ENCODE assay signal across 17 mouse cellular contexts in genomic region chr3:154853257-154853656, GRCm38 (mm10).
A peak's percentile ranks its signal among the peaks of the same experiment; 100 is the strongest.
DNase-seq lines count a peak whose midpoint lies in the region; ATAC-seq and TF ChIP-seq lines count a peak whose summit lies in the region.
"Had no signal": no experiment of that assay in that cellular context is flagged by ENCODE, and none has a peak within 500 bp of the region (broad histone marks: within the 10 kb centered on the region; RNA-seq: fewer than 3 reads in every experiment).

No protein-coding gene starts in this region.

- peak; percentile 10 for DNase-seq in embryo, embryonic 10.5 days (ENCODE audit: low spot score)
- no peak for DNase-seq in embryo, embryonic 10 days (ENCODE audit: low spot score)
- DNase-seq in hindbrain, embryonic 14.5 days (ENCODE audit: low spot score) = no peak
- peak; percentile 39 for DNase-seq in midbrain, postnatal 0 days (ENCODE audit: low spot score)
- no peak for DNase-seq in ovary, postnatal 10 days (ENCODE audit: low spot score)
- no peak for DNase-seq in ovary, postnatal 14 days (ENCODE audit: low spot score)
- no peak for DNase-seq in urinary bladder, postnatal 4 days (ENCODE audit: low spot score in 2 of 2)
- DNase-seq: lung, embryonic 14.5 days; lung, postnatal 4 days; right cerebral cortex, adult 18-20 months; thymus, adult 2 months had no signal

- no peaks in the 10 kb centered on the region for H3K27me3 ChIP-seq in forebrain, embryonic 12.5 days
- no peaks in the 10 kb centered on the region for H3K27me3 ChIP-seq in hindbrain, embryonic 14.5 days (ENCODE audit: control insufficient read depth, insufficient read depth, low read length)
- no peaks in the 10 kb centered on the region for H3K27me3 ChIP-seq in midbrain, postnatal 0 days (ENCODE audit: insufficient read depth, low read length)
- H3K27me3 ChIP-seq: liver, embryonic 12.5 days; neural tube, embryonic 13.5 days had no signal

- TF ChIP-seq CTCF in midbrain, postnatal 0 days (IDR thresholded peaks at IDR 0.05) = no peak

- no peaks in the 10 kb centered on the region for H3K36me3 ChIP-seq in forebrain, embryonic 12.5 days (replicated peaks)
- no peaks in the 10 kb centered on the region for H3K36me3 ChIP-seq in hindbrain, embryonic 14.5 days (replicated peaks; ENCODE audit: control insufficient read depth, insufficient read depth)
- no peaks in the 10 kb centered on the region for H3K36me3 ChIP-seq in midbrain, postnatal 0 days (ENCODE audit: insufficient read depth, low read length)
- H3K36me3 ChIP-seq: G1E; liver, embryonic 12.5 days; neural tube, embryonic 13.5 days had no signal

- H3K27ac ChIP-seq in forebrain, embryonic 12.5 days = 0 out of 2 replicates have a peak overlapping the region, but pooled peaks have one; percentile 8
- H3K27ac ChIP-seq in hindbrain, embryonic 14.5 days = peak overlapping the region; percentile 32; the same call in 1 of the 2 replicates
- no peak overlapping the region for H3K27ac ChIP-seq in midbrain, postnatal 0 days (ENCODE audit: low read depth, low read length)
- H3K27ac ChIP-seq: liver, embryonic 12.5 days; neural tube, embryonic 13.5 days had no signal

- ATAC-seq in forebrain, embryonic 12.5 days (ENCODE audit: low FRiP score) = peak; percentile 70; the same call in 1 of the 2 replicates
- ATAC-seq in hindbrain, embryonic 14.5 days (ENCODE audit: low FRiP score) = peak; percentile 37; the same call in 1 of the 2 replicates
- no peak for ATAC-seq in midbrain, postnatal 0 days (ENCODE audit: low FRiP score)
- ATAC-seq: CD4-positive, CD25-positive, alpha-beta regulatory T cell, adult 4 months; intestine, postnatal 0 days; liver, embryonic 12.5 days had no signal

- H3K4me1 ChIP-seq in forebrain, embryonic 12.5 days = peaks cover 15% of the 10 kb centered on the region
- H3K4me1 ChIP-seq in hindbrain, embryonic 14.5 days (replicated peaks; ENCODE audit: control insufficient read depth, insufficient read depth, low read length) = peaks cover 6% of the 10 kb centered on the region
- peaks cover 9% of the 10 kb centered on the region for H3K4me1 ChIP-seq in midbrain, postnatal 0 days (ENCODE audit: insufficient read depth, low read length)
- H3K4me1 ChIP-seq: liver, embryonic 12.5 days had no signal

- H3K9me3 ChIP-seq in forebrain, embryonic 12.5 days = no peaks in the 10 kb centered on the region
- H3K9me3 ChIP-seq in hindbrain, embryonic 14.5 days (ENCODE audit: control insufficient read depth, low read length) = no peaks in the 10 kb centered on the region
- no peaks in the 10 kb centered on the region for H3K9me3 ChIP-seq in midbrain, postnatal 0 days (ENCODE audit: low read length)
- H3K9me3 ChIP-seq: liver, embryonic 12.5 days; neural tube, embryonic 13.5 days had no signal

- H3K9ac ChIP-seq in forebrain, embryonic 12.5 days = no peak overlapping the region
- peak overlapping the region; percentile 16; the same call in 1 of the 2 replicates for H3K9ac ChIP-seq in hindbrain, embryonic 14.5 days
- no peak overlapping the region for H3K9ac ChIP-seq in midbrain, postnatal 0 days (replicated peaks; ENCODE audit: low read length, poor library complexity, severe bottlenecking)
- H3K9ac ChIP-seq: liver, embryonic 12.5 days; lung, embryonic 14.5 days; neural tube, embryonic 13.5 days had no signal

- H3K4me2 ChIP-seq in forebrain, embryonic 12.5 days = no peak overlapping the region
- no peak overlapping the region for H3K4me2 ChIP-seq in hindbrain, embryonic 14.5 days (replicated peaks)
- H3K4me2 ChIP-seq in midbrain, postnatal 0 days (ENCODE audit: low read depth, low read length, poor library complexity, severe bottlenecking) = no peak overlapping the region
- H3K4me2 ChIP-seq: liver, embryonic 12.5 days; lung, embryonic 14.5 days; neural tube, embryonic 13.5 days had no signal

- H3K4me3 ChIP-seq in forebrain, embryonic 12.5 days (replicated peaks) = no peak overlapping the region
- no peak overlapping the region for H3K4me3 ChIP-seq in hindbrain, embryonic 14.5 days (replicated peaks; ENCODE audit: low read length)
- no peak overlapping the region for H3K4me3 ChIP-seq in midbrain, postnatal 0 days (ENCODE audit: low read depth, low read length)
- H3K4me3 ChIP-seq: liver, embryonic 12.5 days; neural tube, embryonic 13.5 days had no signal

- 19% methylated on average over 6 of the region's 6 CpGs for WGBS in forebrain, embryonic 12.5 days
- WGBS in hindbrain, embryonic 14.5 days = 23% methylated on average over 6 of the region's 6 CpGs
- 16% methylated on average over 6 of the region's 6 CpGs for WGBS in midbrain, postnatal 0 days

Comparison
In these comparisons a context has a peak if more than half of its experiments do, and no peak if none do; other contexts are left out.
1. DNase-seq: peak in embryo, embryonic 10.5 days (single experiment) and midbrain, postnatal 0 days (single experiment); none in embryo, embryonic 10 days (single experiment), hindbrain, embryonic 14.5 days (single experiment), ovary, postnatal 10 days (single experiment), ovary, postnatal 14 days (single experiment) and urinary bladder, postnatal 4 days (0 of 2).